Mouse (Mus musculus) heart, embryonic 16.5 days (tissue): ENCODE measurements at regions not wholly inside any gene's neighbourhood (a gene's known extent, or its start where the extent isn't known, plus 50 kb on each side); places are given as distances from the start of the nearest gene placed in this dataset.

Experiments used
- ATAC-seq: fragments of 200-750 bp; cut with Nextera tagmentation; replicated peaks from 2 replicates; pipeline ENCODE4 v1.8.0; 2017; ENCODE audit warnings: moderate number of reproducible peaks; ENCODE audit not compliant: insufficient read depth, low FRiP score; ENCODE audit errors: extremely low read depth
- H3K27ac ChIP-seq: fragments of 300-500 bp; sonication (generic); 2 replicates; pipeline ENCODE4 v1.5.1; 2014; ENCODE audit warnings: mild to moderate bottlenecking, low read length, control low read depth, moderate library complexity
- H3K27me3 ChIP-seq: fragments of 300-500 bp; sonication (generic); 2 replicates; pipeline ENCODE4 v1.6.1; 2014; ENCODE audit warnings: low read length, mixed read lengths; ENCODE audit not compliant: control insufficient read depth, insufficient read depth
- H3K36me3 ChIP-seq: fragments of 300-500 bp; sonication (generic); 2 replicates; pipeline ENCODE4 v1.6.1; 2014; ENCODE audit not compliant: control insufficient read depth, insufficient read depth
- H3K4me1 ChIP-seq: fragments of 300-500 bp; sonication (generic); 2 replicates; pipeline ENCODE4 v1.6.1; 2014; ENCODE audit warnings: low read length, mixed read lengths; ENCODE audit not compliant: control insufficient read depth, insufficient read depth
- H3K4me2 ChIP-seq: fragments of 300-500 bp; sonication (generic); 2 replicates; pipeline ENCODE4 v1.6.1; 2014; ENCODE audit warnings: low read depth, mild to moderate bottlenecking, control low read depth, low read length
- H3K4me3 ChIP-seq: fragments of 300-500 bp; sonication (generic); 2 replicates; pipeline ENCODE4 v1.5.1; 2014; ENCODE audit warnings: mild to moderate bottlenecking, control low read depth, low read length
- H3K9ac ChIP-seq: fragments of 300-500 bp; sonication (generic); 2 replicates; pipeline ENCODE4 v1.6.1; 2014; ENCODE audit warnings: low read length, control low read depth
- H3K9me3 ChIP-seq: fragments of 300-500 bp; sonication (generic); replicated peaks from 2 replicates; pipeline ENCODE4 v1.6.1; 2016; ENCODE audit warnings: low read length; ENCODE audit not compliant: control insufficient read depth
- WGBS: fragments of 180-500 bp; shearing (Covaris S2); extraction: QIAGEN DNeasy Blood & Tissue Kit; methylation state at CpG from one replicate; pipeline ENCODE4 v1.1.7; 2014; 5-methylcytosine and 5-hydroxymethylcytosine counted together

- H3K4me2 ChIP-seq: no peak overlapping the region
- H3K27ac ChIP-seq: no peak overlapping the region
- no peak overlapping the region for H3K9ac ChIP-seq
- no peak overlapping the region for H3K4me3 ChIP-seq
- ATAC-seq: no peak
- H3K9me3 ChIP-seq: no peaks in the 10 kb centered on the region
- H3K27me3 ChIP-seq: no peaks in the 10 kb centered on the region
- H3K4me1 ChIP-seq: peaks cover 5% of the 10 kb centered on the region; the same call in 1 of the 2 replicates
- WGBS: 81% methylated on average over 3 of the region's 3 CpGs
- H3K36me3 ChIP-seq: no peaks in the 10 kb centered on the region
These were observed 154.6 kb downstream of the Kdr start for GRCm38 (mm10) chr5:75823646-75824045.

GRCm38 (mm10) chr5:75817396-75817795 lies 160.9 kb downstream of the Kdr start:
- no peak overlapping the region for H3K27ac ChIP-seq
- H3K4me3 ChIP-seq: no peak overlapping the region
- no peaks in the 10 kb centered on the region for H3K27me3 ChIP-seq
- no peak overlapping the region for H3K4me2 ChIP-seq
- H3K4me1 ChIP-seq: peaks cover 6% of the 10 kb centered on the region
- H3K36me3 ChIP-seq: no peaks in the 10 kb centered on the region
- H3K9ac ChIP-seq: no peak overlapping the region
- ATAC-seq: no peak
- no peaks in the 10 kb centered on the region for H3K9me3 ChIP-seq
- WGBS: 94% methylated on average over 13 of the region's 13 CpGs

GRCm38 (mm10) chr5:75814393-75814984 lies 163.8 kb downstream of the Kdr start:
- 42% methylated on average over 12 of the region's 12 CpGs for WGBS
- no peak overlapping the region for H3K4me2 ChIP-seq
- H3K27me3 ChIP-seq: no peaks in the 10 kb centered on the region
- no peaks in the 10 kb centered on the region for H3K9me3 ChIP-seq
- H3K36me3 ChIP-seq: no peaks in the 10 kb centered on the region
- H3K4me1 ChIP-seq: peaks cover 6% of the 10 kb centered on the region
- 0 out of 2 replicates have a peak overlapping the region, but pooled peaks have one; percentile 16 for H3K27ac ChIP-seq
- no peak overlapping the region for H3K4me3 ChIP-seq
- H3K9ac ChIP-seq: no peak overlapping the region
- ATAC-seq: no peak

- H3K4me3 ChIP-seq: no peak overlapping the region
- WGBS: 46% methylated on average over 4 of the region's 4 CpGs
- no peaks in the 10 kb centered on the region for H3K27me3 ChIP-seq
- no peak for ATAC-seq
- H3K27ac ChIP-seq: no peak overlapping the region
- H3K4me1 ChIP-seq: peaks cover 6% of the 10 kb centered on the region
- H3K9me3 ChIP-seq: no peaks in the 10 kb centered on the region
- H3K4me2 ChIP-seq: no peak overlapping the region
- no peaks in the 10 kb centered on the region for H3K36me3 ChIP-seq
- H3K9ac ChIP-seq: no peak overlapping the region
These were observed 165.6 kb downstream of the Kdr start for GRCm38 (mm10) chr5:75812686-75813085.

- peaks cover 3% of the 10 kb centered on the region; the same call in 1 of the 2 replicates for H3K9me3 ChIP-seq
- no peak overlapping the region for H3K4me3 ChIP-seq
- H3K9ac ChIP-seq: no peak overlapping the region
- H3K27ac ChIP-seq: peak overlapping the region; percentile 15; the same call in 1 of the 2 replicates
- 73% methylated on average over 18 of the region's 18 CpGs for WGBS
- peak; percentile 32; the same call in 1 of the 2 replicates for ATAC-seq
- no peak overlapping the region for H3K4me2 ChIP-seq
- H3K4me1 ChIP-seq: no peaks in the 10 kb centered on the region; the same call in 1 of the 2 replicates
- H3K27me3 ChIP-seq: no peaks in the 10 kb centered on the region
- H3K36me3 ChIP-seq: no peaks in the 10 kb centered on the region
These were observed 169.5 kb downstream of the Kdr start for GRCm38 (mm10) chr5:75808551-75809332.

- Histone ChIP-seq H3K36me3 (no peaks in the 10 kb centered on the region), H3K9ac (no peak overlapping the region), H3K4me3 (no peak overlapping the region), H3K27me3 (no peaks in the 10 kb centered on the region), H3K27ac (no peak overlapping the region), H3K4me2 (no peak overlapping the region), H3K4me1 (no peaks in the 10 kb centered on the region), H3K9me3 (peaks cover 3% of the 10 kb centered on the region; the same call in 1 of the 2 replicates)
- WGBS: 77% methylated on average over 2 of the region's 2 CpGs
- no peak for ATAC-seq
These were observed 173.2 kb downstream of the Kdr start for GRCm38 (mm10) chr5:75805011-75805410.

- Histone ChIP-seq H3K4me2 (no peak overlapping the region), H3K27ac (no peak overlapping the region), H3K9ac (no peak overlapping the region), H3K27me3 (no peaks in the 10 kb centered on the region), H3K9me3 (peaks cover 3% of the 10 kb centered on the region; the same call in 1 of the 2 replicates), H3K36me3 (no peaks in the 10 kb centered on the region), H3K4me3 (no peak overlapping the region), H3K4me1 (no peaks in the 10 kb centered on the region)
- 73% methylated on average over 2 of the region's 2 CpGs for WGBS
- no peak for ATAC-seq
These were observed 173.9 kb downstream of the Kdr start for GRCm38 (mm10) chr5:75804340-75804739.

GRCm38 (mm10) chr5:75803012-75803411 lies 175.2 kb downstream of the Kdr start:
- WGBS: 94% methylated on average over 2 of the region's 2 CpGs
- Histone ChIP-seq H3K27ac (no peak overlapping the region), H3K36me3 (no peaks in the 10 kb centered on the region), H3K9me3 (peaks cover 3% of the 10 kb centered on the region; the same call in 1 of the 2 replicates), H3K4me3 (no peak overlapping the region), H3K9ac (no peak overlapping the region), H3K4me2 (no peak overlapping the region), H3K4me1 (no peaks in the 10 kb centered on the region), H3K27me3 (no peaks in the 10 kb centered on the region)
- ATAC-seq: no peak
